Comparison of ENCODE assay signal across 7 mouse cellular contexts in the genomic region with DNA sequence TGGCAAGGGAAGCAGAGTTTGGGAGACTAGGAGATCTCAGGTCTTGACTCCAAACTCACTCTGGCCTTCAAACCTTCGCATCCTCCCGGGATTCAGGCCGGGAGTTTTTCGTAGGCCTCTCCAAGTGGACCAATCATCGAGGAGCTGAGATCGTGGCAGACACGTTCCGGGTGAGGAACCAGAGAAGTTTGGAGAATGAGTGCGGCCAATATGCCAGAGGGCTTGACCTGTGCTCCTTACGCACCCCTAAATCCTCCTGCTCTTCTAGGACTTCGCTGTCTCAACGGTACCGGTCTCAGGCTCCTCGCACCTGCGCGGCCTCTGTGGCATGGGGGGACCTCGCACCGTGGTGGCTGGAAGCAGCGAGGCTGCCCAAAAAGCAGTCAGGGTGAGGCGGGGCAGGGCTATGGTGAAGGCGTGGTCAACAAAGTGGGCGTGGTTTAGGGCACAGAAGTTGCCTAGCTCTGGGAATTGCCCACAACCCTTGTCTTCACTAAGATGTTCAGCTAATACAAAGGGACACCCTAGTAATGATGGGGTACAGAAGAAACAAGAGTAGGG. TPM values are rescaled to one million over a fixed set of nuclear protein-coding genes. Genes with fewer than 3 reads are reported as not detected.
DNase-seq lines count a peak whose midpoint lies in the region; ATAC-seq lines count a peak whose summit lies in the region.

No protein-coding gene starts in this region.

- H3K36me3 ChIP-seq in heart, embryonic 13.5 days = peaks cover 58% of the 10 kb centered on the region
- H3K36me3 ChIP-seq in limb, embryonic 10.5 days = peaks cover 64% of the 10 kb centered on the region
- peaks cover 39% of the 10 kb centered on the region for H3K36me3 ChIP-seq in neural tube, embryonic 12.5 days

- no peak overlapping the region for H3K27ac ChIP-seq in heart, embryonic 13.5 days (replicated peaks)
- H3K27ac ChIP-seq in limb, embryonic 10.5 days = no peak overlapping the region
- H3K27ac ChIP-seq in neural tube, embryonic 12.5 days = no peak overlapping the region

- H3K4me3 ChIP-seq in heart, embryonic 13.5 days = peak overlapping the region; percentile 86
- H3K4me3 ChIP-seq in limb, embryonic 10.5 days = peak overlapping the region; percentile 78
- H3K4me3 ChIP-seq in neural tube, embryonic 12.5 days = peak overlapping the region; percentile 80; the same call in 1 of the 2 replicates

- no peaks in the 10 kb centered on the region for H3K9me3 ChIP-seq in heart, embryonic 13.5 days
- no peaks in the 10 kb centered on the region for H3K9me3 ChIP-seq in limb, embryonic 10.5 days (replicated peaks)
- no peaks in the 10 kb centered on the region for H3K9me3 ChIP-seq in neural tube, embryonic 12.5 days

- peak overlapping the region; percentile 97 for H3K9ac ChIP-seq in heart, embryonic 13.5 days
- peak overlapping the region; percentile 86; the same call in 1 of the 2 replicates for H3K9ac ChIP-seq in neural tube, embryonic 12.5 days

- peaks cover 53% of the 10 kb centered on the region for H3K4me1 ChIP-seq in heart, embryonic 13.5 days
- H3K4me1 ChIP-seq in limb, embryonic 10.5 days = peaks cover 49% of the 10 kb centered on the region
- H3K4me1 ChIP-seq in neural tube, embryonic 12.5 days = peaks cover 36% of the 10 kb centered on the region

- peaks cover 29% of the 10 kb centered on the region for H3K27me3 ChIP-seq in heart, embryonic 13.5 days (replicated peaks)
- H3K27me3 ChIP-seq in limb, embryonic 10.5 days (ENCODE audit: low read depth, poor library complexity, severe bottlenecking) = peaks cover 35% of the 10 kb centered on the region
- peaks cover 11% of the 10 kb centered on the region for H3K27me3 ChIP-seq in neural tube, embryonic 12.5 days (replicated peaks)

- ATAC-seq in heart, embryonic 13.5 days (ENCODE audit: extremely low read depth, insufficient number of reproducible peaks, low FRiP score, low TSS enrichment) = no peak
- no peak for ATAC-seq in neural tube, embryonic 12.5 days (ENCODE audit: low FRiP score, low read depth)
- no peak for ATAC-seq in frontal cortex, adult (ENCODE audit: low TSS enrichment)

- 66% methylated on average over 22 of the region's 22 CpGs for WGBS in heart, embryonic 13.5 days
- WGBS in limb, embryonic 10.5 days = 60% methylated on average over 22 of the region's 22 CpGs
- WGBS in neural tube, embryonic 12.5 days = 57% methylated on average over 22 of the region's 22 CpGs

- DNase-seq in urinary bladder, postnatal 14 days (ENCODE audit: low spot score) = peak; percentile 47
- DNase-seq in urinary bladder, adult 18-20 months (ENCODE audit: low spot score in 2 of 2) = no peak
- DNase-seq in limb, embryonic 10.5 days (ENCODE audit: low spot score) = no peak
- no peak for DNase-seq in layer of hippocampus, adult 9-10 months (ENCODE audit: low spot score)

- peak overlapping the region; percentile 82 for H3K4me2 ChIP-seq in heart, embryonic 13.5 days
- peak overlapping the region; percentile 94 for H3K4me2 ChIP-seq in neural tube, embryonic 12.5 days (replicated peaks)

RNA-seq across cellular contexts. Expression of a gene that starts 2.0 kb away (rescaled TPM):
- polyA plus RNA-seq in heart, embryonic 13.5 days (2015; fragmentation: Nextera tagmentation; extraction: Ambion mirVana) = 194 and 207 TPM in 2 replicates
- polyA plus RNA-seq in limb, embryonic 10.5 days (2016; fragmentation: Nextera tagmentation; extraction: Ambion mirVana) = 453 and 568 TPM in 2 replicates
- polyA plus RNA-seq in neural tube, embryonic 12.5 days (2016; fragmentation: Nextera tagmentation; extraction: Ambion mirVana) = 564 and 591 TPM in 2 replicates

RNA-seq across cellular contexts. Expression of a gene that starts 4.4 kb away (rescaled TPM):
- not detected in 2 replicates for polyA plus RNA-seq in heart, embryonic 13.5 days (2015; fragmentation: Nextera tagmentation; extraction: Ambion mirVana)
- polyA plus RNA-seq in limb, embryonic 10.5 days (2016; fragmentation: Nextera tagmentation; extraction: Ambion mirVana) = not detected in 2 replicates
- polyA plus RNA-seq in neural tube, embryonic 12.5 days (2016; fragmentation: Nextera tagmentation; extraction: Ambion mirVana) = not detected in 2 replicates

RNA-seq across cellular contexts. Expression of a gene that starts 5.2 kb away (rescaled TPM):
- polyA plus RNA-seq in heart, embryonic 13.5 days (2015; fragmentation: Nextera tagmentation; extraction: Ambion mirVana) = 0.92 and 1.4 TPM in 2 replicates
- 0.36 and 0.46 TPM in 2 replicates for polyA plus RNA-seq in limb, embryonic 10.5 days (2016; fragmentation: Nextera tagmentation; extraction: Ambion mirVana)
- 0.81 and 0.88 TPM in 2 replicates for polyA plus RNA-seq in neural tube, embryonic 12.5 days (2016; fragmentation: Nextera tagmentation; extraction: Ambion mirVana)

RNA-seq across cellular contexts. Expression of a gene that starts 11.1 kb away (rescaled TPM):
- 351 and 389 TPM in 2 replicates for polyA plus RNA-seq in heart, embryonic 13.5 days (2015; fragmentation: Nextera tagmentation; extraction: Ambion mirVana)
- polyA plus RNA-seq in limb, embryonic 10.5 days (2016; fragmentation: Nextera tagmentation; extraction: Ambion mirVana) = 174 and 186 TPM in 2 replicates
- 169 and 178 TPM in 2 replicates for polyA plus RNA-seq in neural tube, embryonic 12.5 days (2016; fragmentation: Nextera tagmentation; extraction: Ambion mirVana)

RNA-seq across cellular contexts. Expression of a gene that starts 14.3 kb away (rescaled TPM):
- 4.0 and 4.1 TPM in 2 replicates for polyA plus RNA-seq in heart, embryonic 13.5 days (2015; fragmentation: Nextera tagmentation; extraction: Ambion mirVana)
- polyA plus RNA-seq in limb, embryonic 10.5 days (2016; fragmentation: Nextera tagmentation; extraction: Ambion mirVana) = 5.2 and 5.4 TPM in 2 replicates
- polyA plus RNA-seq in neural tube, embryonic 12.5 days (2016; fragmentation: Nextera tagmentation; extraction: Ambion mirVana) = 3.1 and 4.1 TPM in 2 replicates
